Mouse (Mus musculus) heart, postnatal 4 days (tissue): ENCODE results near the gene Stac. TPM values are rescaled to one million over a fixed set of nuclear protein-coding genes. Genes with fewer than 3 reads are reported as not detected.

Experiments used
- DNase-seq: peaks from one replicate; pipeline ENCODE4 v3.0.0; 2021
- total RNA-seq, 2 experiments: library from RNA; stranded (reverse); gene quantifications; 2 replicates each; pipeline ENCODE4 v1.2.3; 2021

Gene Stac
- under 1 TPM; 0.64 to 0.86 TPM for total RNA-seq

DNA sequence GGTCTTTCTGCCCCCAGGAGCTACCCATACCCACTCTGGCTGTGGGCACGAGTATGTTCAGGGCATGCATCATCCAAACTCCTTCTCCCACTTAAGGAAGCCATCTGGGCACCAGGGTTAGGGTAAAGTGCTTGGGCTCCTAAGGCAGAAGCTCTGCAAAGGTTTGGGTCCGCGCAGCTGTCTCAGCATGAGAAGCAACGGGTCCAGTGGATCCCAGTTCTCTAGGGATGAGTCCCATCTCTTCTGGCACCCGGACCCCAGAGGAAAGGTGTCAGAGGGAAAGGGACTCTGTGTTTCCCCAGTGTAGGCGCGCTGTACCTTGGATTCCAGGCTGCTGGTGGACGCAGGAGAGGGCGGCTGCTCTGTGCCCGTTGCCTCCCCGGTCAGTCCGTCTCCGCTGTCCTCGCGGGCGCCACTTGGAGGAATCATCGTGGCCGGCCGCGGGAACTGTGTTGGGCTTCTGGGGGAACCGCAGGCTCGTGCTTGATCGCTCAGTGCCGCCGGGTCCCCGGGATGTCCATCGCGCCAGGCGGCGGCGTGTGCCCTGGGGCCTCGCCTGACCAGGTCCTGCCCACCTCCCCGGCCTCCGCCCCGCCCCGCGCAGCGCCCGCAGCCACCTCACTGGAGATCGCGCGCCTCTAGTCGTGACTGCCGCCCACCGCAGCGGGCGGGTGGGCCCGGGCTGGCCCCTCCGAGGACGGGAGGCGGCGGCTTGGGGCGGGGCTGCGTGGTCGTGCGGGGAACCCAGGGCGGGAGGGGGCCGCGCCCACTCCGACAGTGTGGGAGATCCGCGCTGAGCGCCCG lies at the start of gene Stac:
Stac (minus strand) TSS at position 669 of the 804 bp plus-strand sequence.
- peak; percentile 9 for DNase-seq

DNA sequence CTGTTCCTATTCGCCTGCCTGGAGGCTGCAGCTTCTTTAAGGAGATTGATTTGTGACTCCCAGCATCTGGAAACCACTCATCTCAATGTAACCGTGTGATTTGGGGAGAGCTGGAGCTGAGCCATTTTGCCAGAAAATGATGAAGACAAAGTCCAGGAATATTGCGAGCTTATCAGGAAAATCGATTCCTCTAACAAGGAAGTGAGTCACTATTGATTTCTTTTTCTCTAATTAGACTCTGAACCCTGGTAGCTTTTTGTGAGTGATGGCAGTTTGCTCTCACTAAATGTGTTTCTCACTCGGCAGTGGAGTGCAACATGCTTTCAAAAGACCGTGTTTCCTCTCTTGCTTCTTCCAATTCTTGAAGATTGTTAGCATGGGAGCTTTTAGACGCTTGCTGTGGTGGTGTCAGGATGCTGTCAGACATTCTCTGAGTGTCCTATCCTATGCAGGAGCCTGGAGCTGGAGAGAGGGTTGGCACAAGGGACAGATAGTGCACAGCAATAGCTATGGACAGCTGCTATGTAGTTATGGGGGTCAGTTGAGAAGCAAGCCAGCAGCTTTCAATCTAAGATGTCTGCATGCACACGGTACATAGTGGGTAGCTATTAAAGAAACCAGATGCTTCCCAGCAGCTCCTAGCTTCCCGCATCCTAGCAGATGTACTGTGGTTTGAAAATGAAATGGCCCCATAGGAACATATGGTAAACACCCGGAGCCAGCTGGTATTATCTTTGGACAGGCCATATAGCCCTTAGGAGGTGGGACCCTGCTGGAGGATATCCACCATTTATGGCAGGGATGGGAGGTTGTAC lies 49.5 kb upstream of the Stac start:
- DNase-seq: no peak

DNA sequence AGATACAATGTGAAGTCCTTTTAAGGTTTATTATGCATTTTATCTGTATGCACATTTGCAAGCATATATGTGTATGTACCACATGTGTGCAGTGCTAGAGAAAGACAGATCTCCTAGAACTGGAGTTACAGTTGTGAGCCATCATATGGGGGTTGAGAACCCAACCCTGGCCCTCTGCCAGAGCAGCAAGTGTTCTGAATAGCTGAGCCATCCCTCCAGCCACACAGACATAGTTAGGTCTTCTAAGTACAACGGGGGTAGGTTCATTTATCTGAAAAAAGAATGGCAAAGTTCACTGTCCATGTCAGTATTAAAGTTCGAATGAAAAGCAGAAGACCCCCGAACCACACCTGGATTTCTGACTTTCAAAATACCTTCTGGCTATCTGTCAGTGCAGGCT lies 48.9 kb upstream of the Stac start:
- peak; percentile 12 for DNase-seq

- no peak for DNase-seq
Measured at GRCm38 (mm10) chr9:111737796-111738195, 47.6 kb upstream of the Stac start.

GRCm38 (mm10) chr9:111735931-111736330 lies 45.8 kb upstream of the Stac start:
- no peak for DNase-seq

- no peak for DNase-seq
Measured at GRCm38 (mm10) chr9:111731939-111732670, 42.0 kb upstream of the Stac start.

GRCm38 (mm10) chr9:111724981-111725593 lies 34.9 kb upstream of the Stac start:
- DNase-seq: no peak

DNA sequence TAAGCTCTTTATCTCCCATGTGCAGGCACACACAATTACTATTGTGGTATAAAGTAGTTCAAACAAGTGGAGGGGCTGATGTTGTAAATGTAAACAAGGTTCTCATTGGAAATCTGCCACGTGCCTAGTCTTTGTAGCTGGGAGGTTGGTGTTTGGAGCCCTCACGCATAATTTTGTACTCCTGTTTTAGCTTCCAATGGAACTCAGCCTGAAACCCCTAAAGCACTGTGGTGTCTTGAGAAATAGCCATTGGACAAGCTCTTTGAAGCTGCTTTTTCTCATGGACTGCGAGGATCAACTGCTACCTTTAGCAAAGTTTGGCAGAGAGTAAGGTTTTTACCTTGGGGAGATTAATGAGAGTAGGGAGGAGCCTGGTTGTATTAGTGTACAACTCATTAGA lies 24.3 kb upstream of the Stac start:
- DNase-seq: no peak

- DNase-seq: no peak
Measured at GRCm38 (mm10) chr9:111700101-111700500, 10.0 kb upstream of the Stac start.

- no peak for DNase-seq
Measured at GRCm38 (mm10) chr9:111690484-111690855, 322 bp upstream of the Stac start.

GRCm38 (mm10) chr9:111689146-111689545 lies 1.0 kb downstream of the Stac start:
- DNase-seq: no peak

DNA sequence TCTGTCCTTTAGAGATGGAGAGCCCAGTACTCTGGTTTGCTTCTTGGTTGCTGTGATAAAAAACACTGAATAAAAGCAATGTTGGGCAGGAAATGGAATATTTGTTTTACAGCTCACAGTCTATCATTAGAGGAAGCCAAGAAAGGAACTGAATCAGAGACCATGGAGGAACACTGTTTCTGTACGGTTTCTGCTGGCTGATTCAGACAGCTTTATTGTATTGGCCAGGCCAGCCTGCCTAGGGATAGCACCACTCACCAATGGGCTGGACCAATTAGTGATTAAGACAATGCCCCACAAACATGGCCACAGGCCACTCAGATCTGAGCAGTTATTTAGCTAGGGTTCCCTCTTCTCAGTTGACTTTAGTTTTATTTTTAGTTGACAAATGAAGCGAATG lies 6.0 kb downstream of the Stac start:
- DNase-seq: no peak

- DNase-seq: no peak
Measured at GRCm38 (mm10) chr9:111679516-111679915, 10.6 kb downstream of the Stac start.

- DNase-seq: no peak
Measured at GRCm38 (mm10) chr9:111669816-111670215, 20.3 kb downstream of the Stac start.

DNA sequence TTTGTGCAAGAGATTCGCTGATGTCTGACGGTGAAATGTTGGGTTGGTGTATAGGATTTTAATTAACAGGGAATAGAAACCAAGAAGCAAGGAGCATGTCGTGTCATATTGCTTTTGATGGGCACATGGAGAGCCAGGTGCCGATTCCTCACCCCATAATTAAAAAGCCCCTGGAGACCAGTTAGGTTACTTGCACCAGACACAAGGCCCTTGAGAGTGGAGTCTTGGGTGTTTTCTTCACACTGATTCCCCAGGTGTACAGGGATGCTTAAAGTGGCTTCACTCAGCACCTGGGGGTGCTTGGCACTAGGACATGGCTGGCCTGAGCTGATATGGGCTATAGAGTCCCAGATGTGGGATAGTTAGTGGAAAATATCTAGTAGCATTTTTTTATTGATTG lies 35.1 kb downstream of the Stac start:
- DNase-seq: no peak

GRCm38 (mm10) chr9:111644228-111644627 lies 45.9 kb downstream of the Stac start:
- no peak for DNase-seq

- DNase-seq: no peak
Measured at GRCm38 (mm10) chr9:111643369-111643768, 46.8 kb downstream of the Stac start.

DNA sequence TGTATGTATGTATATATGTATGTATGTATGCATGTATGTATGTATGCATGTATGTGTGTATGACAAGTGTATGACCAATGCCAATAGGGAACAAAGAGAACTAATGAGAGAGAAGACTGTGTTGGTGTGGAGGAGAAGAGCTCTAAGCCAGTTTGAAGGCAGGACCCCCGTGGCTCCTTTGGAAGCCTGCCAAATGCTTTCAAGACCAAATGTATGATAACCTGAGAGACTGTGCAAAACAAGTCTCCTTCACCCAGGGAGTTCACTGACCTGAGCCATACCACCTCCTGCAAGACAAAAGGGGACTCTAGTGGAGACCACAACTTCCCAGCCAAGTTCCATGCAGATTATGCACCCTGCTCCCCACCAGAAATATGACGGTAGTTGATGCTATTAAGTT lies 52.5 kb downstream of the Stac start:
- DNase-seq: no peak

DNA sequence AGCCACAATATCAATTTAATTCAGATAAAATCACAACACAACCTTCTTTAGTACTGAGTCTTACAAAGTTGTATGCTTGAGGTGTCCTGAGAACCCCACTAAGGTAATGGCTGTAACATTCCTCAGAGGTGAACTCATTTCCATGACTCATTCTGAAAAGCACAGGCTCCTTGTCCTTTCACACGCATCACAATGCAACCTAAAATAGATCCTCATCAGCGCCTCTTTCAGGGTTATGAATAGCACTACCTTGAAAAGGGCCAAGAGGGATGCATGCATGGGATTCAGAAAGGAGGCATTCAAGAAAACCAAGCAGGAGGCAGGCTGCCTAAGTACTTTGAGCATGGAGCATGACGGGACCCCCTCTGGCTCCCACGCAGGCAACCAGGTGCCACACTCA lies 57.3 kb downstream of the Stac start:
- DNase-seq: no peak

DNA sequence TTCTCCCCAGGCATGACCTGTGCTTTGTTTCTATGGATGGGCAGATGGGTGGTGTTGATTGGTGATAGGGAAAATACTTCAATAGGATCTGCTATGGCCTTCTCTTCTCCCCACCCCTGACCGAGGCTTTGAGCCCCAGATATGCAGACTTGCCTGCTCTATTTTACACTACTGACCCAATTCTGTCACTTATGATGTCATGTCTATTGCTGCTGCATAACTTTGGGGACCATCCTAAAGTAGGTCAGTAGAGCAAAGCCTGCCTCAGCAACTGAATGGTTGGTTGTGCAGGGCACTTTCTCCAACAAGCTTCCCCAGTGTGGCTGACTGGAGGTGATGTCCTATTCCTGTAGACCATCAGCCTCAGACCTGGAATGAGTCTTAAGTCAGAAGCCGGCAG lies 69.0 kb downstream of the Stac start:
- DNase-seq: no peak

DNA sequence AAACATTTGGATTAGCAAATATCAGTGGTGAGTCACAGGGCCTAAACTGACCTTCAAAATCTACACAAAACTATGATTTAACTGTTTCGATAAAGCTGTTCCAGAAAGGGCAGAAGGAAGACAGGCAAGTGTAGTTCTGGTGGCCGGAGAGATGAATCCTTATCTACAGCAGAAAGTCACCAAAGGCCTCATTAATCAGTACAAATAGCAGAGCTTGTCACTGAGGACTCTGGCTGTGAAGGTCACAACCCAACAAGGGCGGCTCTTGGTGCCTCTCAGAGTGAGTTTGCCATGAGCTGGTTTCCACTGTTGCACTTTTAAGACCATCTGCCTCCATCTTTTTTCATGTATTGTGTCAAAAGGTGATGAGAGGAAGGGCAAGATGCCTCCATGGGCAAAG lies 78.8 kb downstream of the Stac start:
- DNase-seq: no peak

DNA sequence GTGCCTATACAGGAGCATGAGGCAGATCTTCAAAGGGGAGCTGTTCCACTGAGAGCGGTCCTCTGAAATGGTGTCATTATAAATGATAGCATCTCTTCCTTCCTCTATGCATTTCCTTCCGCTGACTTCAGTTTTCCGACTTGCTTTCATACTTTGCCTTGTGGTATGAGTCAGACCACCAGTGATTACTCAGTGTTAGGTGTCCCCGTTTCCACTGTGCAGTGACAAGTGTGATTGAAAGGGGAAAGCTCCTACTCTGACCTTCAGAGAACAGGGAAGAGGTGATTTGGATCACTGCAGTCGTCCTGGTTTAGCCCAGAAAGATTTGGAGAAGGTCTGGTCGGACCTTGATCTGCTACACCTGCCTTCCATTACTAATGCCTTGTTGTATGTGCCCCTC lies 81.4 kb downstream of the Stac start:
- no peak for DNase-seq

GRCm38 (mm10) chr9:111606603-111607002 lies 83.5 kb downstream of the Stac start:
- no peak for DNase-seq
